Mouse (Mus musculus): ENCODE results near the gene Ndufb4. TPM values are rescaled to one million over a fixed set of nuclear protein-coding genes. Genes with fewer than 3 reads are reported as not detected.
"Not testable (repeated sequence)": the region's sequence is repeated elsewhere in the genome, so short reads cannot be mapped to it uniquely, and the experiment has no call there.

The Ndufb4 gene
- 100 to 1,000 TPM; 141 to 154 TPM for total RNA-seq (2021)

- DNase-seq: peak; percentile 97
Observed at GRCm38 (mm10) chr16:37653731-37654657, at the start of gene Ndufb4. Gene Ndufb4 (minus strand): TSS chr16:37654453.

GRCm38 (mm10) chr16:37703884-37704283 lies 49.6 kb upstream of the Ndufb4 start:
- DNase-seq: no peak

GRCm38 (mm10) chr16:37700071-37700470 lies 45.8 kb upstream of the Ndufb4 start:
- DNase-seq: not testable (repeated sequence)

GRCm38 (mm10) chr16:37698767-37699166 lies 44.5 kb upstream of the Ndufb4 start:
- no peak for DNase-seq

GRCm38 (mm10) chr16:37697271-37697670 lies 43.0 kb upstream of the Ndufb4 start:
- DNase-seq: no peak

- DNase-seq: peak; percentile 41
Observed at GRCm38 (mm10) chr16:37690932-37691730, 36.9 kb upstream of the Ndufb4 start.

GRCm38 (mm10) chr16:37690465-37690864 lies 36.2 kb upstream of the Ndufb4 start:
- no peak for DNase-seq

GRCm38 (mm10) chr16:37689934-37690333 lies 35.7 kb upstream of the Ndufb4 start:
- DNase-seq: peak; percentile 17

- peak; percentile 15 for DNase-seq
Observed at GRCm38 (mm10) chr16:37689251-37689926, 35.1 kb upstream of the Ndufb4 start.

GRCm38 (mm10) chr16:37688181-37688580 lies 33.9 kb upstream of the Ndufb4 start:
- peak; percentile 41 for DNase-seq

GRCm38 (mm10) chr16:37687301-37687980 lies 33.2 kb upstream of the Ndufb4 start:
- peak; percentile 35 for DNase-seq

GRCm38 (mm10) chr16:37686834-37687233 lies 32.6 kb upstream of the Ndufb4 start:
- DNase-seq: no peak

- DNase-seq: no peak
Observed at GRCm38 (mm10) chr16:37685946-37686600, 31.8 kb upstream of the Ndufb4 start.

GRCm38 (mm10) chr16:37684634-37685441 lies 30.6 kb upstream of the Ndufb4 start:
- DNase-seq: peak; percentile 91

- peak; percentile 58 for DNase-seq
Observed at GRCm38 (mm10) chr16:37684259-37684633, 30.0 kb upstream of the Ndufb4 start.

GRCm38 (mm10) chr16:37683154-37684130 lies 29.2 kb upstream of the Ndufb4 start:
- peak; percentile 40 for DNase-seq

- DNase-seq: peak; percentile 92
Observed at GRCm38 (mm10) chr16:37682309-37682975, 28.2 kb upstream of the Ndufb4 start.

GRCm38 (mm10) chr16:37680831-37681230 lies 26.6 kb upstream of the Ndufb4 start:
- no peak for DNase-seq

GRCm38 (mm10) chr16:37680216-37680615 lies 26.0 kb upstream of the Ndufb4 start:
- DNase-seq: no peak

Measured in heart, postnatal 4 days (tissue).